Mouse (Mus musculus) kidney, adult 2 months (tissue): ENCODE measurements around the gene Bnip2.

Experiments used
- CTCF ChIP-seq: fragments of 200-500 bp; conservative IDR thresholded peaks from 2 replicates; pipeline ENCODE4 v1.5.1; 2011; ENCODE audit warnings: low read depth, mild to moderate bottlenecking, control low read depth, low read length, moderate library complexity, mixed read lengths; ENCODE audit not compliant: insufficient read depth, insufficient read length
- POLR2A ChIP-seq: fragments of 200-500 bp; IDR thresholded peaks from one replicate; pipeline ENCODE4 v1.6.1; 2011; ENCODE audit warnings: low read depth, low read length, control low read depth

- TF ChIP-seq CTCF (no peak), POLR2A (no peak)
These were observed 64.1 kb downstream of the Bnip2 start for GRCm38 (mm10) chr9:70053411-70053810.
